Comparison of ENCODE assay signal across 19 mouse cellular contexts in the genomic region with DNA sequence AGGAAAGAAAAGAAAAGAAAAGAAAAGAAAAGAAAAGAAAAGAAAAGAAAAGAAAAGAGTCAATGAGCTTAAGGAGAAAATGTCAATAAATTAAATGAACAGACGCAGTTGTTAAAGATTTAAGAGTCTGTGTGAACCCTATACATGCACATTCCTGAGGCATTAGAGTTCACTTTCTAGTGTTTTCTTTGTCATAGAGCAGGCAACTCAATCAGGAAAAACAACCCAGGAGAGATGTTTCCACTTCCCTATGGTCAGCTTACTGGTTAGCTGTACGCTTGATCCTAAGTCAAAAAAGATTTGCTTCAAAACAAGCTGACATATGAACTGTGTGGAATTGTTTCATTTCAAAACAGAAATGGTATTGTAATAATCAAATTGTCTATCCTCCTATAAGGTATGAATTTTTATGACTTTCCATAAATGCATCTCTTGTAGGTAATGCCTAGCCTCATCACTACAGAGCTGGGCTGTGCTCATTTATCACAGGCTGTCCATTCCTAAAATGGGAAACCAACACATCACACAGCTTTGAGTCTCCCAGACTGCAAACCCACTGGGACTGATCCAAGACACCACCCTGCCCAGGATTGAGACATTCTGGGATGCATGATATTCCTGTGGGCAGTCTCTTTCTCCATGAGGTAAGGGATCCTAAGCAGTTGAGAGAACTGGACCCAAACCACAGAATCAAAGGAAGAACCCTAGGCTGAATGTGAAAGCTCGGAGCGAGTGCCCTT. TPM values are rescaled to one million over a fixed set of nuclear protein-coding genes. Genes with fewer than 3 reads are reported as not detected.
DNase-seq lines count a peak whose midpoint lies in the region; ATAC-seq and TF ChIP-seq lines count a peak whose summit lies in the region.
"Had no signal": no experiment of that assay in that cellular context is flagged by ENCODE, and none has a peak within 500 bp of the region (broad histone marks: within the 10 kb centered on the region; RNA-seq: fewer than 3 reads in every experiment).

No protein-coding gene starts in this region.

- peak overlapping the region; percentile 54; the same call in 1 of the 2 replicates for H3K27ac ChIP-seq in kidney, embryonic 15.5 days
- no peak overlapping the region for H3K27ac ChIP-seq in kidney, adult 2 months (ENCODE audit: insufficient read depth, low read depth, low read length)
- H3K27ac ChIP-seq in lung, postnatal 0 days (ENCODE audit: low read length) = no peak overlapping the region
- peak overlapping the region; percentile 71 for H3K27ac ChIP-seq in cortical plate, adult 2 months (ENCODE audit: insufficient read depth, low read length)
- no peak overlapping the region for H3K27ac ChIP-seq in hindbrain, embryonic 10.5 days
- H3K27ac ChIP-seq: embryonic facial prominence, embryonic 10.5 days; forebrain, embryonic 10.5 days; hindbrain, embryonic 13.5 days; hindbrain, postnatal 0 days had no signal

- H3K4me3 ChIP-seq in kidney, embryonic 15.5 days (replicated peaks) = no peak overlapping the region
- H3K4me3 ChIP-seq in kidney, adult 2 months (ENCODE audit: insufficient read depth, low read depth, low read length) = no peak overlapping the region
- H3K4me3 ChIP-seq in lung, postnatal 0 days (ENCODE audit: low read depth, low read length) = no peak overlapping the region
- H3K4me3 ChIP-seq in lung, adult 2 months (replicated peaks; ENCODE audit: extremely low read depth, low read depth, low read length) = no peak overlapping the region
- H3K4me3 ChIP-seq in cortical plate, adult 2 months (ENCODE audit: insufficient read depth, low read length) = no peak overlapping the region
- H3K4me3 ChIP-seq in hindbrain, embryonic 10.5 days = no peak overlapping the region
- H3K4me3 ChIP-seq: embryonic facial prominence, embryonic 10.5 days; erythroblast, embryonic 14.5 days; forebrain, embryonic 10.5 days; hindbrain, embryonic 13.5 days had no signal

- 32% methylated on average over 4 of the region's 4 CpGs for WGBS in kidney, embryonic 15.5 days
- WGBS in kidney, adult 2 months = 66% methylated on average over 4 of the region's 4 CpGs
- WGBS in lung, postnatal 0 days = 57% methylated on average over 4 of the region's 4 CpGs
- 70% methylated on average over 4 of the region's 4 CpGs for WGBS in lung, adult 2 months
- WGBS in hindbrain, embryonic 10.5 days = 86% methylated on average over 4 of the region's 4 CpGs

- TF ChIP-seq POLR2A in kidney, adult 2 months (IDR thresholded peaks at IDR 0.05; ENCODE audit: low read depth, low read length) = no peak
- no peak for TF ChIP-seq POLR2A in lung, adult 2 months (IDR thresholded peaks at IDR 0.05; ENCODE audit: borderline replicate concordance, extremely low read depth, low read depth, low read length)
- TF ChIP-seq POLR2A in cortical plate, adult 2 months (IDR thresholded peaks at IDR 0.05; ENCODE audit: extremely low read depth, insufficient read depth, low read length) = no peak

- H3K27me3 ChIP-seq in kidney, embryonic 15.5 days = no peaks in the 10 kb centered on the region
- H3K27me3 ChIP-seq in kidney, adult 2 months (replicated peaks; ENCODE audit: control insufficient read depth, insufficient read depth, low read length) = no peaks in the 10 kb centered on the region
- no peaks in the 10 kb centered on the region for H3K27me3 ChIP-seq in lung, postnatal 0 days (replicated peaks; ENCODE audit: insufficient read depth, low read length)
- H3K27me3 ChIP-seq in hindbrain, embryonic 10.5 days (ENCODE audit: insufficient read depth, poor library complexity, severe bottlenecking) = no peaks in the 10 kb centered on the region
- H3K27me3 ChIP-seq: hindbrain, embryonic 13.5 days had no signal

- no peak for TF ChIP-seq CTCF in kidney, adult 2 months (conservative IDR thresholded peaks at IDR 0.05; ENCODE audit: insufficient read depth, insufficient read length, low read depth, low read length)
- TF ChIP-seq CTCF in lung, postnatal 0 days (IDR thresholded peaks at IDR 0.05) = no peak
- no peak for TF ChIP-seq CTCF in lung, adult 2 months (IDR thresholded peaks at IDR 0.05; ENCODE audit: insufficient read depth, low read length)
- no peak for TF ChIP-seq CTCF in cortical plate, adult 2 months (IDR thresholded peaks at IDR 0.05; ENCODE audit: extremely low read depth, insufficient read depth, low read length)

- H3K9ac ChIP-seq in kidney, embryonic 15.5 days = no peak overlapping the region
- no peak overlapping the region for H3K9ac ChIP-seq in lung, postnatal 0 days (replicated peaks; ENCODE audit: low read depth)
- H3K9ac ChIP-seq: hindbrain, embryonic 13.5 days had no signal

- no peak for DNase-seq in frontal cortex, postnatal 14 days (ENCODE audit: low spot score in 2 of 2)
- DNase-seq in kidney, adult 2 months = no peak
- peak; percentile 42 for DNase-seq in lung, postnatal 0 days (ENCODE audit: low spot score)
- DNase-seq in lung, adult 2 months = no peak
- DNase-seq in hindbrain, embryonic 10.5 days (ENCODE audit: low spot score) = no peak
- DNase-seq: cerebellum, adult 11-12 months; cerebellum, adult 9-11 months; cerebellum, postnatal 36 days; gastrocnemius, postnatal 14 days; heart, postnatal 4 days had no signal

- peak; percentile 39 for ATAC-seq in frontal cortex, adult (ENCODE audit: low TSS enrichment)
- ATAC-seq in kidney, embryonic 15.5 days (replicated peaks; ENCODE audit: low FRiP score) = 0 out of 2 replicates have a peak, but pooled peaks have one; percentile 44
- no peak for ATAC-seq in lung, postnatal 0 days
- ATAC-seq: forebrain, embryonic 14.5 days; hindbrain, postnatal 0 days had no signal

- H3K36me3 ChIP-seq in kidney, embryonic 15.5 days = no peaks in the 10 kb centered on the region
- H3K36me3 ChIP-seq in kidney, adult 2 months (ENCODE audit: control insufficient read depth, insufficient read depth, low read length) = no peaks in the 10 kb centered on the region
- H3K36me3 ChIP-seq in lung, postnatal 0 days (ENCODE audit: insufficient read depth, low read length) = no peaks in the 10 kb centered on the region
- H3K36me3 ChIP-seq in hindbrain, embryonic 10.5 days = no peaks in the 10 kb centered on the region
- H3K36me3 ChIP-seq: embryonic facial prominence, embryonic 10.5 days; forebrain, embryonic 10.5 days; hindbrain, embryonic 13.5 days had no signal

- H3K9me3 ChIP-seq in kidney, embryonic 15.5 days (replicated peaks) = no peaks in the 10 kb centered on the region
- H3K9me3 ChIP-seq in lung, postnatal 0 days (ENCODE audit: low read length) = no peaks in the 10 kb centered on the region
- no peaks in the 10 kb centered on the region for H3K9me3 ChIP-seq in hindbrain, embryonic 10.5 days
- H3K9me3 ChIP-seq: embryonic facial prominence, embryonic 10.5 days; forebrain, embryonic 10.5 days; hindbrain, embryonic 13.5 days had no signal

- H3K4me1 ChIP-seq in kidney, embryonic 15.5 days = peaks cover 12% of the 10 kb centered on the region
- H3K4me1 ChIP-seq in kidney, adult 2 months (ENCODE audit: control insufficient read depth, insufficient read depth, low read length) = no peaks in the 10 kb centered on the region
- no peaks in the 10 kb centered on the region for H3K4me1 ChIP-seq in lung, postnatal 0 days (ENCODE audit: insufficient read depth, low read depth, low read length)
- no peaks in the 10 kb centered on the region for H3K4me1 ChIP-seq in lung, adult 2 months (ENCODE audit: control insufficient read depth, insufficient read depth, low read length)
- H3K4me1 ChIP-seq in cortical plate, adult 2 months (ENCODE audit: control insufficient read depth, insufficient read depth, low read length) = peaks cover 6% of the 10 kb centered on the region
- H3K4me1 ChIP-seq in hindbrain, embryonic 10.5 days (replicated peaks) = no peaks in the 10 kb centered on the region
- H3K4me1 ChIP-seq: embryonic facial prominence, embryonic 10.5 days; forebrain, embryonic 10.5 days; hindbrain, embryonic 13.5 days had no signal

- no peak for TF ChIP-seq EP300 in lung, postnatal 0 days (IDR thresholded peaks at IDR 0.05)

- H3K4me2 ChIP-seq in kidney, embryonic 15.5 days = no peak overlapping the region
- H3K4me2 ChIP-seq in lung, postnatal 0 days (replicated peaks; ENCODE audit: low read depth, low read length) = no peak overlapping the region
- H3K4me2 ChIP-seq: hindbrain, embryonic 13.5 days had no signal

RNA-seq across cellular contexts. Expression of a gene that starts 29.7 kb away (rescaled TPM):
- 38.1 and 39.0 TPM in 2 replicates for polyA plus RNA-seq in kidney, embryonic 15.5 days (2015; fragmentation: Nextera tagmentation; extraction: Ambion mirVana)
- polyA plus RNA-seq in kidney, adult 2 months (2012; rRNA removed) = 7.6 TPM in 2 replicates
- 27.0 and 28.3 TPM in 2 replicates for polyA plus RNA-seq in lung, postnatal 0 days (2015; fragmentation: Nextera tagmentation; extraction: Ambion mirVana)
- polyA plus RNA-seq in lung, adult 2 months (2012; rRNA removed) = 9.4 and 11.5 TPM in 2 replicates
- polyA plus RNA-seq in cortical plate, adult 2 months (2012; rRNA removed) = 10.7 and 11.4 TPM in 2 replicates
- 22.6 and 26.0 TPM in 2 replicates for polyA plus RNA-seq in hindbrain, embryonic 10.5 days (2016; fragmentation: Nextera tagmentation; extraction: Ambion mirVana)

Comparison
In these comparisons a context has a peak if more than half of its experiments do, and no peak if none do; other contexts are left out.
1. H3K27ac ChIP-seq: peak in kidney, embryonic 15.5 days (single experiment) and cortical plate, adult 2 months (single experiment); none in kidney, adult 2 months (single experiment), lung, postnatal 0 days (single experiment) and hindbrain, embryonic 10.5 days (single experiment).